Mouse (Mus musculus) liver, embryonic 13.5 days (tissue): ENCODE data around the gene Pax2. TPM values are rescaled to one million over a fixed set of nuclear protein-coding genes. Genes with fewer than 3 reads are reported as not detected.

ENCODE experiments used
- ATAC-seq: fragments of 200-750 bp; cut with Nextera tagmentation; 2 replicates; pipeline ENCODE4 v1.8.0; 2017; ENCODE audit warnings: low read depth, mild to moderate bottlenecking, moderate number of reproducible peaks, moderate library complexity
- DNase-seq: peaks from one replicate; pipeline ENCODE4 v3.0.0; 2022
- H3K27ac ChIP-seq: fragments of 300-500 bp; sonication (generic); 2 replicates; pipeline ENCODE4 v1.5.1; 2015; ENCODE audit warnings: moderate library complexity, mild to moderate bottlenecking, inconsistent platforms
- H3K27me3 ChIP-seq: fragments of 300-500 bp; sonication (generic); 2 replicates; pipeline ENCODE4 v1.6.1; 2015; ENCODE audit warnings: mild to moderate bottlenecking, inconsistent platforms
- H3K36me3 ChIP-seq: fragments of 300-500 bp; sonication (generic); 2 replicates; pipeline ENCODE4 v1.6.1; 2015; ENCODE audit warnings: mild to moderate bottlenecking, inconsistent platforms
- H3K4me1 ChIP-seq: fragments of 300-500 bp; sonication (generic); replicated peaks from 2 replicates; pipeline ENCODE4 v1.6.1; 2015; ENCODE audit warnings: inconsistent platforms
- H3K4me2 ChIP-seq: fragments of 300-500 bp; sonication (generic); 2 replicates; pipeline ENCODE4 v1.6.1; 2015; ENCODE audit warnings: inconsistent platforms, mild to moderate bottlenecking, moderate library complexity
- H3K4me3 ChIP-seq: fragments of 300-500 bp; sonication (generic); replicated peaks from 2 replicates; pipeline ENCODE4 v1.5.1; 2015; ENCODE audit warnings: mild to moderate bottlenecking, inconsistent platforms
- H3K9ac ChIP-seq: fragments of 300-500 bp; sonication (generic); 2 replicates; pipeline ENCODE4 v1.6.1; 2015; ENCODE audit warnings: mild to moderate bottlenecking, inconsistent platforms
- H3K9me3 ChIP-seq: fragments of 300-500 bp; sonication (generic); replicated peaks from 2 replicates; pipeline ENCODE4 v1.6.1; 2016; ENCODE audit warnings: inconsistent platforms
- WGBS: fragments of 180-500 bp; shearing (Covaris S2); methylation state at CpG from one replicate; pipeline ENCODE4 v1.1.7; 2015; ENCODE audit not compliant: insufficient replicate concordance; 5-methylcytosine and 5-hydroxymethylcytosine counted together
- polyA plus RNA-seq: library from polyadenylated mRNA; unstranded; fragments of >200 nt; fragmentation: Nextera tagmentation; extraction: Ambion mirVana; gene quantifications from 2 replicates; pipeline ENCODE4 v1.2.1, GENCODE M21; 2015

The Pax2 gene
- polyA plus RNA-seq, 1 experiment from 2014 or later: not detected

DNA sequence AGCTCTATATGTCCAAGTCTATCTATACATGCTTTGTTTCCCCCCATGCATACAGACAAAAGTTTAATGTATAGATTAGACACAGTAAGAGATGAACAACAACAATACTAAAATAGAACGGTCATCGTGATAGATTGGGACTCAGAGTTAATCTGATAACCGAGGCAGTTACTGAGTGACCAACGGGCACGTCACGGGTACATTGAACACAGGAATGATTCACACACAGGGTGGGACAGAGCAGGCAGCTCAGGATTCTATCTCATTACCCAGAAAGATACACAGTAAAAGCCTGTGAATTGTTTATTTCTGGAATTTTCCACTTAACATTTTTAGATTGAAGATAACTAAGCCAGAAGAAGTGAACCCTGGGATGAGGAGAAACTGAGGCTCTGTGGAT lies 42.9 kb downstream of the Pax2 start:
- no peaks in the 10 kb centered on the region for H3K9me3 ChIP-seq
- H3K27ac ChIP-seq: no peak overlapping the region
- H3K27me3 ChIP-seq: peaks cover 15% of the 10 kb centered on the region
- H3K9ac ChIP-seq: no peak overlapping the region
- no peak overlapping the region for H3K4me3 ChIP-seq
- no peak overlapping the region for H3K4me2 ChIP-seq
- no peak for DNase-seq
- ATAC-seq: no peak
- H3K36me3 ChIP-seq: no peaks in the 10 kb centered on the region
- H3K4me1 ChIP-seq: no peaks in the 10 kb centered on the region
- WGBS: 71% methylated on average over 6 of the region's 6 CpGs

DNA sequence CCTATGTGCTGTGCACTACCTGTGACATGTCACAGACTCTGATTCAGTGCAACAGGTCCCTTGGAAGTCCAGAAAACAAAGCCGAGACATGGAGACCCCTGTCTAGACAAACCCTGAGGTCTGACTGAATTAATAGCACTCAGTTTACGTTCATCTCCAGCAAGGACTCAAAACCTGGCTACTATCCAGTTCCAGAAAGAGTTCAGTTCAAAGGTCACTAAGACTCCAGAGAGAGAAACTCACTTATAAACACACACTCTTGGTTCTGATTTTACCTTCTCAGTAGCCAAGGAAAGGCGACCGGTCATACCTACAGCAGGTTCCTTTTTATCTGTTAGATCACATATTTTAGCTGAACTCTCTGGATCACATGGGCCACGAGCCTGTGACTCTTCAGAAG lies 43.3 kb downstream of the Pax2 start:
- 50% methylated on average over 5 of the region's 5 CpGs for WGBS
- Histone ChIP-seq H3K4me3 (no peak overlapping the region), H3K4me1 (no peaks in the 10 kb centered on the region), H3K9ac (no peak overlapping the region), H3K4me2 (no peak overlapping the region), H3K36me3 (no peaks in the 10 kb centered on the region), H3K27me3 (peaks cover 15% of the 10 kb centered on the region), H3K27ac (no peak overlapping the region), H3K9me3 (no peaks in the 10 kb centered on the region)
- no peak for ATAC-seq
- no peak for DNase-seq

DNA sequence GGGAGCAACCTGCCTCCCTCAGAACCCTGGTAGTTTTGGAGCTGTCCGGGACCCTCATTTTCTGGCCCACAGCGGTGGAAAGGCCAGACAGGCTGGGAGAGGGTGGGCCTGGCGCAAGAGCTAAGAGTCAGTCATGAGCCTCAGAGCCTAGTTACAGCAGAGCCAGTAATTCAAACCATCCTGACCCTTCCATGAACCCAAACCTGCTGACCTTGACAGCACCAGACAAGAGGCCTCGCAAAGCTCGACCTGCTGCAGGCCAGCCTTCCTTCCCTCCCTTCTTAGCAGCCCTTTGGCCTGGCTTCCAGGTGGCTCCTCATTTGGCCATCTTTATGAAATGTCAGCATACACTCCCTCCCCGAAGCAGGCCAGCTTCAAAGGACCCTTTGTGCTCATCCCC lies 44.5 kb downstream of the Pax2 start:
- Histone ChIP-seq H3K9ac (no peak overlapping the region), H3K27ac (no peak overlapping the region), H3K4me3 (no peak overlapping the region), H3K4me2 (no peak overlapping the region), H3K9me3 (no peaks in the 10 kb centered on the region), H3K36me3 (no peaks in the 10 kb centered on the region), H3K27me3 (peaks cover 15% of the 10 kb centered on the region), H3K4me1 (no peaks in the 10 kb centered on the region)
- DNase-seq: no peak
- 54% methylated on average over 6 of the region's 6 CpGs for WGBS
- no peak for ATAC-seq

DNA sequence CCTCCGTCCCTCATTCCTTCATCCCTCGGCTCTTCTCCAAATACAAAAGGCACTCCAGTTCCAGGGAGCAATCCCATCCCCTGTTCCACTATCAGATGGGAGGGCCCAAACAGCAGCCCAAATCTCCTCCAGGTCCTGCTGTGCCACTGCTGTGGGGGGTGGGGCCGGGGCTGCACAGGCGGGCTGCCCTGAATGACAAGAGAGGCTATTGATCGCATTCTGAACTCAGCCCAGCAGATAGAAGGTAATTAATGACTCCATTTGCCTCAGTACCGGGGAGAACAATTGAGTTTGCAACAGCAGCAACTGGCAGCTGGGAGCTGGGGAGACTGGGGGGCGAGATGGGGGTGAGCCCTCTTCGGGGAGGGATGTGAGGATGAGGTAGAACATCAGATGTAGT lies 52.9 kb downstream of the Pax2 start:
- WGBS: 10% methylated on average over 8 of the region's 8 CpGs
- Histone ChIP-seq H3K4me2 (no peak overlapping the region), H3K9me3 (no peaks in the 10 kb centered on the region), H3K27me3 (peaks cover 36% of the 10 kb centered on the region), H3K4me1 (no peaks in the 10 kb centered on the region), H3K9ac (no peak overlapping the region), H3K27ac (no peak overlapping the region), H3K4me3 (no peak overlapping the region), H3K36me3 (no peaks in the 10 kb centered on the region)
- DNase-seq (no peak), ATAC-seq (no peak)

DNA sequence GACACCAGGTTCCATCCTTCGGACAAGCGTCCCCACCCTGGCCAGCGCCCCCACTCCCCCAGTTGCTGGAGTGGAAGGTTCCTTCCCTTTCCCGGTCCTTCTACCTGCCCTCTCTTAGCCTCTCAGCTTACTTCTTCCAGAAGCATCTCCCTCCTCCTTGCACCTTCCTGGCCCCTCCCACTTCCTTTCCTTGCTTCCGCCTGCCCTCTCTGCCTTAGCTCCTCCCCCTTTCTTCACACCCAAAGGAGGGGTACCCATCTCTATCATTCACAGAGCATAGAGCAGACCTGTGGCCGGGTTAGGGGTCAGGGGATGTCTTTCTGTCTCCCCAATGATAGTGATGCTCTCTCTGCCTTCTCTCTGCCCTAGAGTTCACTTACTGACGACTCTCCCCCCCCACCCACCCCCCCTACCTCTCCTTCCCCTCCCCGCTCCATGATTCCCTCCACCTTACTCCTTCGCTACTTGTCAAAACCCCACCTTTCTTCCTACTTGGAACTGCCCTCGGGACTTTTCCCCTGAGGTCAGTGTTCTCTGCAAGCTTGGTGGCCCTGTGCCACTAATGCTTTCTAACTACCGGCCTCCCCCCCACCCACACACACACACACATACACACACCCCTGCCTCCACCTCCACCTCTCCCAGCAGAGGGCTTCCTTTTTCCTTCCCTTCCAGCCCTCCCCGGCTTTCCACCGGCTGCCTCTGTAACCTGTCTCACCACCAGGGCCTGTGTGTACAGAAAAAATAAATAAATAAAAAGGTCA lies 57.0 kb downstream of the Pax2 start:
- Histone ChIP-seq H3K4me3 (no peak overlapping the region), H3K27ac (no peak overlapping the region), H3K4me1 (no peaks in the 10 kb centered on the region), H3K4me2 (no peak overlapping the region), H3K9me3 (no peaks in the 10 kb centered on the region), H3K9ac (no peak overlapping the region), H3K27me3 (peaks cover 30% of the 10 kb centered on the region), H3K36me3 (no peaks in the 10 kb centered on the region)
- ATAC-seq (no peak), DNase-seq (no peak)
- 43% methylated on average over 13 of the region's 13 CpGs for WGBS

DNA sequence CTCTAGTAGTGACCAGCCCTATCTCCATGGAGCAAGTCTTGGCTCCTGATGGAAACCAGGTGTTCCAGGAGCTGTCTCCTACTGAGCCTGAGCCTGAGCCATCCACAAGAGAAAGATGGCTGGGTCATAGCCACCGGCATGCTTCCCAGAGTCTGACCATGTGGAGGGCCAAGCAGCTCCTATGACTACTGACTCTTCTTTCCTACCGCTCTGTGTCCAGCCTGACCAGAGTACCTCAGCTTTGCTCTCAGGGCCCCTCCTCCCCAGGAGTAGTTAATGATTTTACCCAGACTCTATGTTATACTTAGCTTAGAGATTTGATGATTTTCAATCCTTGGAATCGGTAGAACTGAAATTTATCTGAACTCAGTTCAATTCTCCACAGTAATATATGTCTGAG lies 59.3 kb downstream of the Pax2 start:
- no peak overlapping the region for H3K27ac ChIP-seq
- H3K4me2 ChIP-seq: no peak overlapping the region
- ATAC-seq (no peak), DNase-seq (no peak)
- no peaks in the 10 kb centered on the region for H3K4me1 ChIP-seq
- no peak overlapping the region for H3K9ac ChIP-seq
- 64% methylated on average over 3 of the region's 3 CpGs for WGBS
- peaks cover 20% of the 10 kb centered on the region for H3K27me3 ChIP-seq
- no peaks in the 10 kb centered on the region for H3K36me3 ChIP-seq
- H3K9me3 ChIP-seq: no peaks in the 10 kb centered on the region
- no peak overlapping the region for H3K4me3 ChIP-seq

DNA sequence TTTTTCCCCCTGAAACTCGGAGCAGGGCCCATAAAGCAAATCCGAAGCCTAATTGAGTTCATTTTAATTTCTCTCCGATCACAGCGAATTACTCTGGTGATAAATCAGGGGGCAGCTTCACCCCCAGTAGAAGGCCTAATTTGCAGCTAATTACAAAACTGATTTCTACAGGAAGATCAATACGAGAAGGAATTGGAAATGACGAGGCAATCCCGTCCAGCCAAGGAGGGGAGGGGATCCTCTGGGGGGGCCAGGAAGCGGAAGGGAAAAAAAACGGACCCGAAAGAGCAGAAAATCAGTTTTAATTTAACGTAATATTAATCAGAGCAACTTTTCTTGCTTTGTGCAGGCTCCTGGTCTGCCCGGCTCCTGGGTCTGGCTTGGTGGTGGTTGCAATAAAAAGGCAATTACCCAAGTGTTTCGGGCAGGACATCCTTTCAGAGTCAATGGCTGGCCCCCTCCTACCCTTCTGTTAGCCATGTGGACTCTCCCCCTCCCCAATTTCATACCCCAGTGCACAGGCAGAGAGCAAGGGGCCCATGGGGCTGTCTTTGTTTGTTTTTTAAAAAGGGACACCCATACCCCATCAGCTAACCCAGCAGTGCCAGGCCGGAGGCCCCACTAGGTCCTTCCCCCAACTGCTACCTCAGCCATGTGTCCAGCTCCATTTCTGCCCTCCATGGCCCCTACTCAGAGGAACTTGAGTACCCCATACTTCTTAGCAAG lies 61.7 kb downstream of the Pax2 start:
- ATAC-seq (no peak), DNase-seq (no peak)
- no peak overlapping the region for H3K4me2 ChIP-seq
- no peak overlapping the region for H3K4me3 ChIP-seq
- no peak overlapping the region for H3K9ac ChIP-seq
- H3K4me1 ChIP-seq: no peaks in the 10 kb centered on the region
- H3K27ac ChIP-seq: no peak overlapping the region
- H3K36me3 ChIP-seq: no peaks in the 10 kb centered on the region
- WGBS: 66% methylated on average over 14 of the region's 14 CpGs
- no peaks in the 10 kb centered on the region for H3K9me3 ChIP-seq
- H3K27me3 ChIP-seq: peaks cover 21% of the 10 kb centered on the region; the same call in 1 of the 2 replicates

DNA sequence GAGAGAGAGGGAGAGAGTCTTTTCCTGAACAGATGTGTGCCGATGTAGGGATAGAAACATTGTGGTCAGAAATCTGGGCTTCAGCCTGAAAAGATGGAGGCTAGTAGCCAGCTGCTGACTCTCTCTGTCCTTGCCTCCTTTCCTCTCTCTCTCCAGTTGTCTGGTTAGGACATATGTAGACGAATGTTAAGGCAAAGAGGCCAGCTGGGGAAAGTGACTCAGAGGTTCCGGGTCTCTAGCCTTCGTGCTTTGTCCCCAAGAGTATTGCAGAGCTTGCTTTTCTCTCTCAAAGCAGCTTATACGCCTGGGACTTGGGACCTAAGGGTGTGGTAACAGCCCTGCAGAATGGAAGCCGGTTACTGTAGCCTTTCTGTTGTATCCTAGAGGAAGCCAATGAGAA lies 62.8 kb downstream of the Pax2 start:
- no peak overlapping the region for H3K4me3 ChIP-seq
- H3K9me3 ChIP-seq: no peaks in the 10 kb centered on the region
- ATAC-seq (no peak), DNase-seq (no peak)
- no peak overlapping the region for H3K9ac ChIP-seq
- no peak overlapping the region for H3K27ac ChIP-seq
- peaks cover 29% of the 10 kb centered on the region for H3K27me3 ChIP-seq
- WGBS: 46% methylated on average over 6 of the region's 6 CpGs
- no peaks in the 10 kb centered on the region for H3K4me1 ChIP-seq
- H3K4me2 ChIP-seq: no peak overlapping the region
- H3K36me3 ChIP-seq: no peaks in the 10 kb centered on the region

DNA sequence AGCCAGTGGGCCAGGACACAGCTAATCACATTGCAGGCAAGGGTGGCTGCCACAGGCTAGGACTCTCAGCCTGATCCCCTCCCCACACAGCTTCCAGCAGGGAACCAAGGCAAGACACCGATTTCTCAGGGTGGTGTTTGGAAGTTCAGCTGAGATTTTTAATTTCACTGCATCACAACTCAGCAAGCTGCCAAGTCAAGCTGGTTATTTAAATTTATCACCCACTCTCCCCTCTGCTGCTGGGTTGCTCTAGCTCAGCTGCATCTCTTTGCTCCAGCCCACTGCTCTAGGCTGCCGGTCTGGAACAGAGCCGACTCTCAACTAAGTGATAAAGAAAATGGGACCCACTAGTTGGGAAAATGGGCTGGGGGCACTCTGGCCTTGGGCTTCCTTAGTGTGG lies 65.7 kb downstream of the Pax2 start:
- Histone ChIP-seq H3K27me3 (peaks cover 56% of the 10 kb centered on the region), H3K4me2 (no peak overlapping the region), H3K9me3 (no peaks in the 10 kb centered on the region), H3K4me1 (no peaks in the 10 kb centered on the region), H3K4me3 (no peak overlapping the region), H3K36me3 (no peaks in the 10 kb centered on the region), H3K9ac (no peak overlapping the region), H3K27ac (no peak overlapping the region)
- 44% methylated on average over 3 of the region's 3 CpGs for WGBS
- DNase-seq (no peak), ATAC-seq (no peak)

DNA sequence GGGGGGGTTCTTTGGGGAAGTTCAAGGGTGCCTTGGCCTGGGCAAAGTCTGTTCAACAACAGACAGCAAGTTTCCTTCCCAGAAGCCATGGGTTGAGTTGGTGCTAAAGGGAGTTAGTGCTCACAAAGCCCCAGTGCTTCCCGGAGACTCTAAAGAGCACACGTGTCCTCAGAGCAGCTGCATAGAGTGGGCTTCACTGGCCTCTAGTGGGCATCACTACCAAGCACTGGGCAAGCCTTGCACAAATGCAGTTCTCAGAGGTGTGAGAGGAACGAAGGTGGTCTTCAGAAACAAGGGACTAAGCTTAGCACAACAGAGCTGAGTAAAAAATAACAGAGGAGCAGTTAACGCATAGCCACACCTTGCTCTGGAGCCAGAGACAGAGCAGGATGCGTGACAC lies 66.5 kb downstream of the Pax2 start:
- peaks cover 57% of the 10 kb centered on the region for H3K27me3 ChIP-seq
- WGBS: 56% methylated on average over 5 of the region's 5 CpGs

DNA sequence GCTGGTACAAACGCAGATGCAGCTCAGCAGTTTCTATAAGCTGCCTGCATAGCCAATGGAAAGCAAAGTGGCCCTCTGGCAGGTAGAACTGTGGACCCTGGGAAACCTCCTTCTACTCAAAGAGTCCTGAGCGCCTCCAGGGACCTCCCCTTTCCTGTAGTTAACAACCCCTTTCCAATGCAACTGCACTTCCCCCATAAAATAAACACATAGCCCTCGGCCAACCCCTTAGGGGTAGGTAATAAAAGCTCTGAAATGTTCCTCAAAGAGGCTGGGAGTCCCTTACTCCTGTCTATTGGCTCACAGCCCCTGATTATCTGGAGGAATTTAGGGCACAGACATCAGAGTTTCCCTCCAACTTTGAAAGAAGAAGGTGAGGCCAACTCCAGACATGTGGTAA lies 67.8 kb downstream of the Pax2 start:
- ATAC-seq (no peak), DNase-seq (no peak)
- no peaks in the 10 kb centered on the region for H3K9me3 ChIP-seq
- WGBS: 21% methylated on average over 3 of the region's 3 CpGs
- H3K36me3 ChIP-seq: no peaks in the 10 kb centered on the region
- peaks cover 59% of the 10 kb centered on the region for H3K27me3 ChIP-seq
- H3K4me1 ChIP-seq: no peaks in the 10 kb centered on the region
- no peak overlapping the region for H3K4me2 ChIP-seq
- no peak overlapping the region for H3K9ac ChIP-seq
- no peak overlapping the region for H3K4me3 ChIP-seq
- H3K27ac ChIP-seq: no peak overlapping the region

More for the DNA sequence above, 66.5 kb downstream of the Pax2 start:
- Histone ChIP-seq H3K4me1 (no peaks in the 10 kb centered on the region), H3K4me3 (no peak overlapping the region), H3K9ac (no peak overlapping the region), H3K36me3 (no peaks in the 10 kb centered on the region), H3K9me3 (no peaks in the 10 kb centered on the region), H3K4me2 (no peak overlapping the region), H3K27ac (no peak overlapping the region)
- DNase-seq (no peak), ATAC-seq (no peak)
